Mouse (Mus musculus): Measurements from ENCODE around the gene Bcl7a. TPM values are rescaled to one million over a fixed set of nuclear protein-coding genes. Genes with fewer than 3 reads are reported as not detected.

Bcl7a gene
- total RNA-seq, 4 experiments from 2014 or later: 9.7 to 15.1 (median 13.2) TPM

- DNase-seq: no peak
Observed at GRCm38 (mm10) chr5:123423885-123424284, 80.3 kb downstream of the Bcl7a start.

Other genes with a start within 250 kb of the Bcl7a start
- gene Rhof, start 211.1 kb upstream of the Bcl7a start, total RNA-seq (2022): 1 to 10 TPM; 1.3 to 4.4 (median 3.3) TPM
- 10 to 100 TPM; 24.2 to 40.1 (median 32.6) TPM for gene Setd1b, start 201.6 kb upstream of the Bcl7a start, total RNA-seq (2022)
- 10 to 100 TPM; 23.3 to 33.3 (median 28.0) TPM for gene Psmd9, start 174.4 kb upstream of the Bcl7a start, total RNA-seq (2022)
- gene Hpd, start 161.1 kb upstream of the Bcl7a start, total RNA-seq (2022): 1 to 10 TPM in 3 of 4 experiments, not detected in 1; 1.2 to 1.5 (median 1.3) TPM
- 1 to 10 TPM in 3 of 4 experiments, under 1 TPM in 1; 0.59 to 1.8 (median 1.3) TPM for gene Wdr66, start 91.7 kb upstream of the Bcl7a start, total RNA-seq (2022)
- gene Mlxip, start 51.0 kb downstream of the Bcl7a start, total RNA-seq (2022): 10 to 100 TPM; 21.6 to 32.8 (median 27.1) TPM
- gene Lrrc43, start 145.5 kb downstream of the Bcl7a start, total RNA-seq (2022): not detected
- not detected for gene Il31, start 145.7 kb downstream of the Bcl7a start, total RNA-seq (2022)
- under 1 TPM; 0.29 to 0.52 (median 0.40) TPM for gene B3gnt4, start 166.6 kb downstream of the Bcl7a start, total RNA-seq (2022)
- 10 to 100 TPM; 86.9 to 99.4 (median 88.5) TPM for gene Diablo, start 180.3 kb downstream of the Bcl7a start, total RNA-seq (2022)
- 10 to 100 TPM in 2 of 4 experiments, 1 to 10 TPM in 2; 5.9 to 22.1 (median 11.8) TPM for gene Gm49027, start 181.7 kb downstream of the Bcl7a start, total RNA-seq (2022)
- gene Vps33a, start 229.2 kb downstream of the Bcl7a start, total RNA-seq (2022): 10 to 100 TPM; 53.7 to 68.7 (median 64.1) TPM